Mouse (Mus musculus) neural tube, embryonic 11.5 days (tissue): ENCODE measurements around the gene Olfr263. TPM values are rescaled to one million over a fixed set of nuclear protein-coding genes. Genes with fewer than 3 reads are reported as not detected.

Experiments used
- ATAC-seq: fragments of 200-750 bp; cut with Nextera tagmentation; 2 replicates; pipeline ENCODE4 v1.8.0; 2017; ENCODE audit warnings: moderate number of reproducible peaks, mild to moderate bottlenecking, moderate TSS enrichment, moderate library complexity; ENCODE audit not compliant: insufficient read depth, low FRiP score, low TSS enrichment
- DNase-seq: peaks from one replicate; pipeline ENCODE4 v3.0.0-alpha.2; 2015; ENCODE audit warnings: low spot score
- H3K27ac ChIP-seq: fragments of 300-500 bp; sonication (generic); 2 replicates; pipeline ENCODE4 v1.5.1; 2014; ENCODE audit warnings: low read depth, mild to moderate bottlenecking, low read length
- H3K27me3 ChIP-seq: fragments of 300-500 bp; sonication (generic); 2 replicates; pipeline ENCODE4 v1.6.1; 2014; ENCODE audit warnings: mild to moderate bottlenecking, low read length, mixed read lengths; ENCODE audit not compliant: control insufficient read depth, insufficient read depth
- H3K36me3 ChIP-seq: fragments of 300-500 bp; sonication (generic); 2 replicates; pipeline ENCODE4 v1.6.1; 2014; ENCODE audit warnings: mild to moderate bottlenecking, low read length, moderate library complexity, mixed read lengths; ENCODE audit not compliant: control insufficient read depth, insufficient read depth
- H3K4me1 ChIP-seq: fragments of 300-500 bp; sonication (generic); 2 replicates; pipeline ENCODE4 v1.6.1; 2014; ENCODE audit warnings: low read length, mixed read lengths; ENCODE audit not compliant: control insufficient read depth, insufficient read depth
- H3K4me2 ChIP-seq: fragments of 300-500 bp; sonication (generic); 2 replicates; pipeline ENCODE4 v1.6.1; 2014; ENCODE audit warnings: low read depth, mild to moderate bottlenecking, moderate library complexity
- H3K4me3 ChIP-seq: fragments of 300-500 bp; sonication (generic); 2 replicates; pipeline ENCODE4 v1.5.1; 2014; ENCODE audit warnings: low read depth, low read length
- H3K9ac ChIP-seq: fragments of 300-500 bp; sonication (generic); 2 replicates; pipeline ENCODE4 v1.6.1; 2014; ENCODE audit warnings: mild to moderate bottlenecking, low read length
- H3K9me3 ChIP-seq: fragments of 300-500 bp; sonication (generic); 2 replicates; pipeline ENCODE4 v1.6.1; 2016; ENCODE audit warnings: low read length; ENCODE audit not compliant: control insufficient read depth
- WGBS: fragments of 180-500 bp; shearing (Covaris S2); extraction: QIAGEN DNeasy Blood & Tissue Kit; methylation state at CpG from one replicate; pipeline ENCODE4 v1.1.7; 2014; 5-methylcytosine and 5-hydroxymethylcytosine counted together
- polyA plus RNA-seq: library from polyadenylated mRNA; unstranded; fragments of >200 nt; fragmentation: Nextera tagmentation; extraction: Ambion mirVana; gene quantifications from 2 replicates; pipeline ENCODE4 v1.2.1, GENCODE M21; 2014

Olfr263 gene
- polyA plus RNA-seq, 1 experiment from 2014 or later: not detected

- H3K4me2 ChIP-seq: peak overlapping the region; percentile 90
- ATAC-seq (no peak), DNase-seq (no peak)
- H3K36me3 ChIP-seq: peaks cover 12% of the 10 kb centered on the region
- no peaks in the 10 kb centered on the region for H3K9me3 ChIP-seq
- no peaks in the 10 kb centered on the region for H3K27me3 ChIP-seq
- H3K27ac ChIP-seq: no peak overlapping the region
- peak overlapping the region; percentile 98; the same call in 1 of the 2 replicates for H3K4me3 ChIP-seq
- no peak overlapping the region; the same call in 1 of the 2 replicates for H3K9ac ChIP-seq
- peaks cover 11% of the 10 kb centered on the region; the same call in 1 of the 2 replicates for H3K4me1 ChIP-seq
- WGBS: 80% methylated on average over 7 of the region's 7 CpGs
Measured at GRCm38 (mm10) chr13:21181996-21182395, 52.6 kb downstream of the Olfr263 start.

DNA sequence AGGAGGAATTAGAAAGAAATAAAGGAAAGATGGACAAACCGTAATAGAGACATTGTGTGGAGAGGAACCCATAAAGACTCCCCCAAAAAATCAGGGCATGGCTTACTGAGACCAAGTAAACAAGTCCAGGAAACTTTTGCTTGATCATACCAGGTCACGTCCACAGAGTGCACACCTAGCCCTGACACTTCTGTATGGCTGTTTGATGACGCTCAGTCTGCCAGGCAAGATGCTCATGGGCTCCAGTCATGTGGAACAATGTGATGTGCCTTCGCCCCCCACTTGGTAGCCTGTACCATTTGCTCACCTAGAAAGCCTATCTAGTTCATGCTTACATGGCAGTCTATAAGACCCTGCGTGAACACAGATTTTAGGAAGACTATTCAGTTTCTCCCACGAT is 53.6 kb downstream of the Olfr263 start:
- Histone ChIP-seq H3K4me1 (peaks cover 11% of the 10 kb centered on the region; the same call in 1 of the 2 replicates), H3K9ac (no peak overlapping the region), H3K36me3 (peaks cover 14% of the 10 kb centered on the region), H3K27ac (no peak overlapping the region), H3K4me2 (no peak overlapping the region), H3K4me3 (no peak overlapping the region), H3K27me3 (no peaks in the 10 kb centered on the region), H3K9me3 (no peaks in the 10 kb centered on the region)
- DNase-seq (no peak), ATAC-seq (no peak)
- WGBS: 91% methylated on average over 6 of the region's 6 CpGs

GRCm38 (mm10) chr13:21183661-21184060 is 54.2 kb downstream of the Olfr263 start:
- no peaks in the 10 kb centered on the region for H3K27me3 ChIP-seq
- no peak for DNase-seq

DNA sequence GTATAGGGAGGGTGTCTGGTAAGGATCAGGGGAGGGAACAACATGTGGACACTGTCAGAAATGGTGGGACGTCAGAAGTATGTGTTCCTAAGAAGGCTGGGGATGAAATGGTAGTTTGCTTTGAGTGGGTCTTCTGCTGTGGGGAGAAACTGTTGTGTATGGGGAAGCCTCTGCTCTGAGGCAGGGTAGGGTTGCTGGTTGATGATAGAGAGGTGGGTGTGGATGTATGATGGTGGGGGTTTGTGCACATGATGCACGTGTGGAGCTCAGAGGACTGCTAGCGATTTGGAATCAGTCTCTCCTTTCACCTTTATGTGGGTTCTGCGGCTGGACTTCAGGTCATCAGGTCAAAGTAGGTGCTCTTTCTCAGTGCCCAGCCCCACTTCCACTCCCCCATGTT is 56.1 kb downstream of the Olfr263 start:
- Histone ChIP-seq H3K27ac (no peak overlapping the region), H3K4me3 (no peak overlapping the region), H3K9me3 (no peaks in the 10 kb centered on the region), H3K27me3 (no peaks in the 10 kb centered on the region), H3K9ac (no peak overlapping the region), H3K4me2 (no peak overlapping the region), H3K4me1 (peaks cover 11% of the 10 kb centered on the region; the same call in 1 of the 2 replicates), H3K36me3 (peaks cover 24% of the 10 kb centered on the region)
- WGBS: 86% methylated on average over 4 of the region's 4 CpGs
- DNase-seq (no peak), ATAC-seq (no peak)

More at GRCm38 (mm10) chr13:21183661-21184060, 54.2 kb downstream of the Olfr263 start:
- H3K4me3 ChIP-seq: no peak overlapping the region
- H3K4me2 ChIP-seq: no peak overlapping the region
- peaks cover 11% of the 10 kb centered on the region; the same call in 1 of the 2 replicates for H3K4me1 ChIP-seq
- ATAC-seq: no peak
- WGBS: 96% methylated on average over 7 of the region's 7 CpGs
- H3K9me3 ChIP-seq: no peaks in the 10 kb centered on the region
- H3K27ac ChIP-seq: no peak overlapping the region
- no peak overlapping the region for H3K9ac ChIP-seq
- H3K36me3 ChIP-seq: peaks cover 17% of the 10 kb centered on the region

Other genes with a start within 250 kb of the Olfr263 start
- gene Olfr1370, start 54.7 kb upstream of the Olfr263 start, polyA plus RNA-seq: not detected in 2 replicates
- gene Olfr1369-ps1, start 18.2 kb upstream of the Olfr263 start, polyA plus RNA-seq: not detected in 2 replicates
- gene Olfr1368, start 16.2 kb downstream of the Olfr263 start, polyA plus RNA-seq: not detected in 2 replicates
- gene Trim27, start 49.8 kb downstream of the Olfr263 start, polyA plus RNA-seq: 150 and 160 TPM in 2 replicates
- not detected in 2 replicates for gene Gpx5, start 163.1 kb downstream of the Olfr263 start, polyA plus RNA-seq
- gene Gpx6, start 182.5 kb downstream of the Olfr263 start, polyA plus RNA-seq: 0.30 TPM in 1 of 2 replicates, not detected in the other
- not detected in 2 replicates for gene Olfr1367, start 217.3 kb downstream of the Olfr263 start, polyA plus RNA-seq
- 14.8 and 19.6 TPM in 2 replicates for gene Zscan12, start 233.2 kb downstream of the Olfr263 start, polyA plus RNA-seq